Mouse (Mus musculus): ENCODE measurements around the gene Foxd1.

GRCm38 (mm10) chr13:98393356-98394070 is 39.5 kb downstream of the Foxd1 start:
- TF ChIP-seq GATA1 (IDR thresholded peaks at IDR 0.05; ENCODE audit: low read length) (no peak), TAL1 (IDR thresholded peaks at IDR 0.05; ENCODE audit: low read length) (no peak)

All from erythroblast, embryonic 14.5 days (primary cell).